Mouse (Mus musculus): ENCODE data around the gene Gm15517.
"Not testable (repeated sequence)": the region's sequence is repeated elsewhere in the genome, so short reads cannot be mapped to it uniquely, and the experiment has no call there.

DNA sequence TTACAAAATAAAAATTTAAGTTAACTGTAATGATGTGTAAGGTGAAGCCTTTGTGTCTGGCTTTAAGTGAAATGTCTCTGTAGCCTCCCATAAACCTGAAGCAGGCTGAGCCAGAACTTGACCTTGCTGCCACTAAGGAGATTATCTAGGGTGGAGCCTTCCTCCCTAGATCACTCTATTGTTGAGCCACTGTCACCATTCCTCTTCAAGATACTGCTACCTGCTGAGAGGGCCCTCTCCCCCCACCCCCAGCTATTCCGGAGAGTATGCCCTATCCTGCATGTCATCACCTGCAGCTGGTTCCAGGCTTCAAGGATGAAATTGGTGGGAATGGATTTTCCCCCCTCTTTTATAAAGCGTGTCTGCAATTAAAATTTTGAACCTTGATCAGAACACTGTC lies 36.3 kb downstream of the Gm15517 start:
- not testable (repeated sequence) for TF ChIP-seq CTCF (IDR thresholded peaks at IDR 0.05 in 2 of 3, conservative IDR thresholded peaks at IDR 0.05 in 1 of 3; ENCODE audit: control insufficient read depth in 1 of 3, insufficient read depth in 1 of 3, low read depth in 2 of 3, low read length in 3 of 3, poor library complexity in 1 of 3, severe bottlenecking in 1 of 3); ETS1 (IDR thresholded peaks at IDR 0.05; ENCODE audit: low read depth, low read length); POLR2A (IDR thresholded peaks at IDR 0.05; ENCODE audit: control insufficient read depth in 1 of 2, insufficient read depth in 1 of 2, low read depth in 1 of 2, low read length in 2 of 2, poor library complexity in 1 of 2)

Data from MEL (cell line).